ENCODE assay signal across 8 mouse cellular contexts in the genomic region with DNA sequence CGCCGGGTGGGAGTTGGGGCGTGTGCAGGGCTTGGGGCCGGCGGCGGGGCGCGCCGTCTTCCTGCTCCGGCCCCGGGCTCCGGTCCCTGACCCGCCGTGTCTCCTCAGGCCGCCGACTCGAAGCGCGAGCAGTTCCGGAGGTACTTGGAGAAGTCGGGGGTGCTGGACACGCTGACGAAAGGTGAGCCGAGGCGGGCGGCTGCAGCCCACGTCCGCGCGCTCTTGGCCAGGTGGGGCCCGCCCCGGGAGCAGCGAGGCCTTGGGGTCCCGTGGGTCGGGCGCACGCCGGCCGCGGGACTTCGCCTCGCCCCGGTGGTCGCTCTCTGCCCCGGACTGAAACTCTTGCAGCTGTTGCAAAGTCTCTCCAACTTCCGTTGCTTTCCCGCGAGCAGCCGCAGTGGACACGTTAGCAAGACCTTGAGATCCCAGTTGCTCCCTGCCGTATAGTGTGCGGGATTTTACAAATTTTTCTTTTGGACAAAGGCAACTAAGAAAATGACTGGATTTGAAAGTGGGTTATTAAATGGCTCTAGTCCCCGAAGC. TPM values are rescaled to one million over a fixed set of nuclear protein-coding genes. Genes with fewer than 3 reads are reported as not detected.
DNase-seq lines count a peak whose midpoint lies in the region; ATAC-seq and TF ChIP-seq lines count a peak whose summit lies in the region.

No protein-coding gene starts in this region.

- no peak; the same call in 1 of the 2 replicates for ATAC-seq in heart, postnatal 0 days (ENCODE audit: insufficient read depth, low read depth)
- ATAC-seq in G1E (ENCODE audit: extremely low read depth, insufficient number of reproducible peaks, low FRiP score, poor library complexity, severe bottlenecking) = no peak
- no peak; the same call in 1 of the 2 replicates for ATAC-seq in forebrain, embryonic 13.5 days
- ATAC-seq in liver, postnatal 0 days = peak; percentile 31

- no peaks in the 10 kb centered on the region for H3K27me3 ChIP-seq in heart, postnatal 0 days (ENCODE audit: control insufficient read depth, insufficient read depth, low read length)
- no peaks in the 10 kb centered on the region for H3K27me3 ChIP-seq in G1E (ENCODE audit: insufficient read depth, low read length)
- no peaks in the 10 kb centered on the region for H3K27me3 ChIP-seq in forebrain, embryonic 13.5 days
- no peaks in the 10 kb centered on the region for H3K27me3 ChIP-seq in liver, postnatal 0 days (ENCODE audit: insufficient read depth, low read length)

- peak overlapping the region; percentile 96 for H3K4me2 ChIP-seq in heart, postnatal 0 days (ENCODE audit: low read depth, low read length)
- H3K4me2 ChIP-seq in forebrain, embryonic 13.5 days = peak overlapping the region; percentile 86
- H3K4me2 ChIP-seq in liver, postnatal 0 days (ENCODE audit: low read depth, low read length) = peak overlapping the region; percentile 96

- peak overlapping the region; percentile 74 for H3K4me3 ChIP-seq in heart, postnatal 0 days (ENCODE audit: low read depth, low read length)
- peak overlapping the region; percentile 84 for H3K4me3 ChIP-seq in G1E (ENCODE audit: low read depth, low read length)
- H3K4me3 ChIP-seq in forebrain, embryonic 13.5 days = peak overlapping the region; percentile 73
- H3K4me3 ChIP-seq in liver, postnatal 0 days (ENCODE audit: low read depth, low read length) = peak overlapping the region; percentile 85

- H3K27ac ChIP-seq in heart, postnatal 0 days (ENCODE audit: low read depth) = peak overlapping the region; percentile 71
- peak overlapping the region; percentile 59 for H3K27ac ChIP-seq in forebrain, embryonic 13.5 days
- H3K27ac ChIP-seq in liver, postnatal 0 days (ENCODE audit: low read depth) = peak overlapping the region; percentile 83

- peaks cover 15% of the 10 kb centered on the region for H3K4me1 ChIP-seq in heart, postnatal 0 days (ENCODE audit: control insufficient read depth, insufficient read depth)
- H3K4me1 ChIP-seq in G1E (ENCODE audit: insufficient read depth, low read depth, low read length) = peaks cover 24% of the 10 kb centered on the region
- H3K4me1 ChIP-seq in forebrain, embryonic 13.5 days = peaks cover 21% of the 10 kb centered on the region
- peaks cover 9% of the 10 kb centered on the region for H3K4me1 ChIP-seq in liver, postnatal 0 days (ENCODE audit: insufficient read depth)

- under 1% methylated on average over 53 of the region's 53 CpGs for WGBS in heart, postnatal 0 days
- WGBS in forebrain, embryonic 13.5 days = under 1% methylated on average over 32 of the region's 53 CpGs
- under 1% methylated on average over 46 of the region's 53 CpGs for WGBS in liver, postnatal 0 days (ENCODE audit: insufficient replicate concordance)

- H3K9ac ChIP-seq in heart, postnatal 0 days (replicated peaks; ENCODE audit: low read depth, low read length) = peak overlapping the region; percentile 63
- peak overlapping the region; percentile 78 for H3K9ac ChIP-seq in forebrain, embryonic 13.5 days
- peak overlapping the region; percentile 80 for H3K9ac ChIP-seq in liver, postnatal 0 days (replicated peaks)

- peaks cover 6% of the 10 kb centered on the region for H3K36me3 ChIP-seq in heart, postnatal 0 days (replicated peaks; ENCODE audit: control insufficient read depth, insufficient read depth, low read length)
- H3K36me3 ChIP-seq in G1E (replicated peaks) = peaks cover 33% of the 10 kb centered on the region
- H3K36me3 ChIP-seq in forebrain, embryonic 13.5 days (ENCODE audit: poor library complexity, severe bottlenecking) = peaks cover 9% of the 10 kb centered on the region
- H3K36me3 ChIP-seq in liver, postnatal 0 days (replicated peaks; ENCODE audit: insufficient read depth, low read length) = peaks cover 11% of the 10 kb centered on the region

- TF ChIP-seq CTCF in heart, postnatal 0 days (IDR thresholded peaks at IDR 0.05; ENCODE audit: low read depth) = no peak
- TF ChIP-seq CTCF in G1E (IDR thresholded peaks at IDR 0.05; ENCODE audit: low read depth, low read length) = no peak
- no peak for TF ChIP-seq CTCF in liver, postnatal 0 days (IDR thresholded peaks at IDR 0.05; ENCODE audit: low read depth)

- no peaks in the 10 kb centered on the region for H3K9me3 ChIP-seq in heart, postnatal 0 days (replicated peaks; ENCODE audit: control insufficient read depth, low read length)
- no peaks in the 10 kb centered on the region for H3K9me3 ChIP-seq in G1E (replicated peaks)
- H3K9me3 ChIP-seq in forebrain, embryonic 13.5 days (replicated peaks) = no peaks in the 10 kb centered on the region
- no peaks in the 10 kb centered on the region for H3K9me3 ChIP-seq in liver, postnatal 0 days (ENCODE audit: low read length)

- no peak for DNase-seq in heart, postnatal 0 days (ENCODE audit: low spot score)
- DNase-seq in heart, adult 18-20 months = no peak
- no peak for DNase-seq in G1E (ENCODE audit: low spot score)
- DNase-seq in liver, postnatal 0 days = no peak
- DNase-seq in yolk sac, embryonic 10.5 days (ENCODE audit: low spot score) = no peak
- DNase-seq in urinary bladder, postnatal 25 days (ENCODE audit: low spot score) = no peak
- no peak for DNase-seq in right cerebral cortex, postnatal 4 days

- no peak for TF ChIP-seq EP300 in heart, postnatal 0 days (IDR thresholded peaks at IDR 0.05; ENCODE audit: low read depth)
- TF ChIP-seq EP300 in liver, postnatal 0 days (IDR thresholded peaks at IDR 0.05; ENCODE audit: low read depth) = no peak

RNA-seq across cellular contexts. Expression of gene Mycbp, which starts 0.6 kb away (rescaled TPM):
- total RNA-seq in heart, postnatal 0 days (2014; rRNA removed; ENCODE audit: low replicate concordance) = 14.3 and 15.7 TPM in 2 replicates
- polyA plus RNA-seq in heart, postnatal 0 days (2015; fragmentation: Nextera tagmentation; extraction: Ambion mirVana) = 61.5 and 68.9 TPM in 2 replicates
- total RNA-seq in heart, adult 18-20 months (2021) = 10 to 100 TPM; 24.6 to 26.3 TPM
- total RNA-seq in G1E (2014; fragmentation: Nextera tagmentation) = 24.6 and 28.1 TPM in 2 replicates
- total RNA-seq in G1E (2017) = 26.6 and 27.2 TPM in 2 replicates
- 14.5 and 47.3 TPM in 2 replicates for polyA plus RNA-seq in G1E (2012)
- 35.5 and 43.3 TPM in 2 replicates for polyA plus RNA-seq in forebrain, embryonic 13.5 days (2015; fragmentation: Nextera tagmentation; extraction: Ambion mirVana)
- 43.5 and 44.5 TPM in 2 replicates for polyA plus RNA-seq in liver, postnatal 0 days (2015; fragmentation: Nextera tagmentation; extraction: Ambion mirVana)

RNA-seq across cellular contexts. Expression of gene Rragc, which starts 12.0 kb away (rescaled TPM):
- total RNA-seq in heart, postnatal 0 days (2014; rRNA removed; ENCODE audit: low replicate concordance) = 43.0 and 50.7 TPM in 2 replicates
- 30.2 and 34.2 TPM in 2 replicates for polyA plus RNA-seq in heart, postnatal 0 days (2015; fragmentation: Nextera tagmentation; extraction: Ambion mirVana)
- 10 to 100 TPM; 40.4 to 40.7 TPM for total RNA-seq in heart, adult 18-20 months (2021)
- 50.1 and 54.7 TPM in 2 replicates for total RNA-seq in G1E (2014; fragmentation: Nextera tagmentation)
- 113 and 141 TPM in 2 replicates for total RNA-seq in G1E (2017)
- 24.2 and 34.2 TPM in 2 replicates for polyA plus RNA-seq in G1E (2012)
- 44.1 and 46.3 TPM in 2 replicates for polyA plus RNA-seq in forebrain, embryonic 13.5 days (2015; fragmentation: Nextera tagmentation; extraction: Ambion mirVana)
- polyA plus RNA-seq in liver, postnatal 0 days (2015; fragmentation: Nextera tagmentation; extraction: Ambion mirVana) = 20.0 and 20.1 TPM in 2 replicates

RNA-seq across cellular contexts. Expression of gene 4930535I16Rik, which starts 12.6 kb away (rescaled TPM):
- total RNA-seq in heart, postnatal 0 days (2014; rRNA removed; ENCODE audit: low replicate concordance) = not detected in 2 replicates
- polyA plus RNA-seq in heart, postnatal 0 days (2015; fragmentation: Nextera tagmentation; extraction: Ambion mirVana) = 0.25 TPM in 1 of 2 replicates, not detected in the other
- not detected for total RNA-seq in heart, adult 18-20 months (2021)
- not detected in 2 replicates for total RNA-seq in G1E (2014; fragmentation: Nextera tagmentation)
- not detected in 2 replicates for total RNA-seq in G1E (2017)
- polyA plus RNA-seq in G1E (2012) = 0.20 TPM in 1 of 2 replicates, not detected in the other
- not detected in 2 replicates for polyA plus RNA-seq in forebrain, embryonic 13.5 days (2015; fragmentation: Nextera tagmentation; extraction: Ambion mirVana)
- not detected in 2 replicates for polyA plus RNA-seq in liver, postnatal 0 days (2015; fragmentation: Nextera tagmentation; extraction: Ambion mirVana)

RNA-seq across cellular contexts. Expression of gene 4933427I04Rik, which starts 45.7 kb away (rescaled TPM):
- not detected in 2 replicates for total RNA-seq in heart, postnatal 0 days (2014; rRNA removed; ENCODE audit: low replicate concordance)
- not detected in 2 replicates for polyA plus RNA-seq in heart, postnatal 0 days (2015; fragmentation: Nextera tagmentation; extraction: Ambion mirVana)
- total RNA-seq in heart, adult 18-20 months (2021) = not detected
- total RNA-seq in G1E (2014; fragmentation: Nextera tagmentation) (not detected in 2 replicates), G1E (2017) (0.17 and 0.22 TPM in 2 replicates)
- not detected in 2 replicates for polyA plus RNA-seq in G1E (2012)
- polyA plus RNA-seq in forebrain, embryonic 13.5 days (2015; fragmentation: Nextera tagmentation; extraction: Ambion mirVana) = 0.10 and 0.12 TPM in 2 replicates
- polyA plus RNA-seq in liver, postnatal 0 days (2015; fragmentation: Nextera tagmentation; extraction: Ambion mirVana) = not detected in 2 replicates
